Mouse (Mus musculus): Measurements from ENCODE around the gene Il11ra1.
"Not testable (repeated sequence)": the region's sequence is repeated elsewhere in the genome, so short reads cannot be mapped to it uniquely, and the experiment has no call there.

Il11ra1 gene

DNA sequence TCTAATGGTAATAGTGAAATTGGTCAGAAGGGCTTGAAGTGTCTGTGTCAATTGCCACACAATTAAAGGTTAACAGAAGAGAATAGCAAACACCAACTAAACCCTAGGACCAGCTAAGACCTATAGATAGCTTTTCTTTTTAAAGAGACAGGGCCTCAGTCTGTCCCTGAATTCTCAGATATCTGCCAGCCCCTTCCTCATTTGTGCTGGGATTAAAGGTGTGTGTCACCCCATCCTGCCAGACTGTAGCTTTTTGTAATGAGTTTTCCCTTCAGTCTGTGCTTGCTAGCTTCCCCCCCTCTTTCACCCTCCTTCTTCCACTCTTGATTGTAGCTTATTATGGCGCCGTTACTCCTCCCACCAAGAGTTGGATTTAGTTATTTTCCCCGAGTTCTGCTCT, 83.4 kb downstream of the Il11ra1 start:
- DNase-seq (ENCODE audit: low spot score): not testable (repeated sequence)

Measured in urinary bladder, postnatal 14 days (tissue).